Mouse (Mus musculus): ENCODE results near the gene Ugt1a7c. TPM values are rescaled to one million over a fixed set of nuclear protein-coding genes. Genes with fewer than 3 reads are reported as not detected.
"Not testable (repeated sequence)": the region's sequence is repeated elsewhere in the genome, so short reads cannot be mapped to it uniquely, and the experiment has no call there.

Gene Ugt1a7c
- not detected for polyA plus RNA-seq (2012; fragmentation: generic; extraction: Trizol)
- long read RNA-seq, experiment 1, result 0 reads
- long read RNA-seq, experiment 2, result 0 reads

GRCm38 (mm10) chr1:88094941-88095492, at the start of gene Ugt1a7c:
Ugt1a7c (plus strand) TSS chr1:88095062.
- Histone ChIP-seq H3K4me3 (ENCODE audit: insufficient read depth, poor library complexity, severe bottlenecking) (no peak within 1 kb of the TSS), H3K27me3 (ENCODE audit: control insufficient read depth, insufficient read depth, insufficient read length) (peaks cover 5% of the 10 kb centered on the region), H3K36me3 (ENCODE audit: control insufficient read depth, insufficient read depth) (no peaks in the 10 kb centered on the region), H3K79me2 (ENCODE audit: control insufficient read depth, insufficient read depth) (no peaks in the 10 kb centered on the region), H3K79me3 (ENCODE audit: low read depth) (no peaks in the 10 kb centered on the region), H3ac (ENCODE audit: control insufficient read depth, insufficient read length, low read depth) (no peak within 1 kb of the TSS)
- no peak for TF ChIP-seq CEBPB (IDR thresholded peaks at IDR 0.05; ENCODE audit: low read depth)
- no peak for TF ChIP-seq USF1 (IDR thresholded peaks at IDR 0.05; ENCODE audit: low read depth)
- TF ChIP-seq MYOG (IDR thresholded peaks at IDR 0.05; ENCODE audit: control insufficient read depth, extremely low read depth, insufficient read length), result no peak
- no peak for TF ChIP-seq MYOD1 (IDR thresholded peaks at IDR 0.05; ENCODE audit: control insufficient read depth, insufficient read length, low read depth)
- TF ChIP-seq FOSL1 (IDR thresholded peaks at IDR 0.05; ENCODE audit: insufficient read depth, low read length, poor library complexity, severe bottlenecking), result no peak
- TF ChIP-seq MAX (IDR thresholded peaks at IDR 0.05), result no peak
- TF ChIP-seq CTCF (IDR thresholded peaks at IDR 0.05; ENCODE audit: control insufficient read depth, insufficient read depth, insufficient read length), result no peak

GRCm38 (mm10) chr1:88047408-88047807, 47.5 kb upstream of the Ugt1a7c start:
- not testable (repeated sequence) for H3K27me3 ChIP-seq (ENCODE audit: control insufficient read depth, insufficient read depth, insufficient read length); H3K36me3 ChIP-seq (ENCODE audit: control insufficient read depth, insufficient read depth); H3K79me2 ChIP-seq (ENCODE audit: control insufficient read depth, insufficient read depth); H3K4me3 ChIP-seq (ENCODE audit: insufficient read depth, poor library complexity, severe bottlenecking); H3ac ChIP-seq (ENCODE audit: control insufficient read depth, insufficient read length, low read depth); H3K79me3 ChIP-seq (ENCODE audit: low read depth)

GRCm38 (mm10) chr1:88055088-88055487, 39.8 kb upstream of the Ugt1a7c start, which contains the start of gene Ugt1a10:
Ugt1a10 (plus strand) TSS chr1:88055388.
- H3K79me2 ChIP-seq (ENCODE audit: control insufficient read depth, insufficient read depth), result no peaks in the 10 kb centered on the region

GRCm38 (mm10) chr1:88066472-88067102, 28.3 kb upstream of the Ugt1a7c start:
- not testable (repeated sequence) for H3K27me3 ChIP-seq (ENCODE audit: control insufficient read depth, insufficient read depth, insufficient read length); H3K79me2 ChIP-seq (ENCODE audit: control insufficient read depth, insufficient read depth); H3K36me3 ChIP-seq (ENCODE audit: control insufficient read depth, insufficient read depth); H3K79me3 ChIP-seq (ENCODE audit: low read depth); H3K4me3 ChIP-seq (ENCODE audit: insufficient read depth, poor library complexity, severe bottlenecking); H3ac ChIP-seq (ENCODE audit: control insufficient read depth, insufficient read length, low read depth)

More at GRCm38 (mm10) chr1:88055088-88055487, 39.8 kb upstream of the Ugt1a7c start, which contains the start of gene Ugt1a10:
- H3K36me3 ChIP-seq (ENCODE audit: control insufficient read depth, insufficient read depth), result no peaks in the 10 kb centered on the region
- TF ChIP-seq MYOG (IDR thresholded peaks at IDR 0.05; ENCODE audit: control insufficient read depth, extremely low read depth, insufficient read length) (no peak), CEBPB (IDR thresholded peaks at IDR 0.05; ENCODE audit: low read depth) (no peak), CTCF (IDR thresholded peaks at IDR 0.05; ENCODE audit: control insufficient read depth, insufficient read depth, insufficient read length) (no peak)
- H3ac ChIP-seq (ENCODE audit: control insufficient read depth, insufficient read length, low read depth), result no peak within 1 kb of the TSS
- peaks cover 3% of the 10 kb centered on the region for H3K27me3 ChIP-seq (ENCODE audit: control insufficient read depth, insufficient read depth, insufficient read length)
- H3K4me3 ChIP-seq (ENCODE audit: insufficient read depth, poor library complexity, severe bottlenecking), result no peak within 1 kb of the TSS
- H3K79me3 ChIP-seq (ENCODE audit: low read depth), result no peaks in the 10 kb centered on the region

- no peak within 1 kb of the TSS for H3ac ChIP-seq (ENCODE audit: control insufficient read depth, insufficient read length, low read depth)
- H3K4me3 ChIP-seq (ENCODE audit: insufficient read depth, poor library complexity, severe bottlenecking), result no peak within 1 kb of the TSS
- no peaks in the 10 kb centered on the region for H3K27me3 ChIP-seq (ENCODE audit: control insufficient read depth, insufficient read depth, insufficient read length)
- TF ChIP-seq CTCF (IDR thresholded peaks at IDR 0.05; ENCODE audit: control insufficient read depth, insufficient read depth, insufficient read length) (no peak), USF1 (IDR thresholded peaks at IDR 0.05; ENCODE audit: low read depth) (no peak), FOSL1 (IDR thresholded peaks at IDR 0.05; ENCODE audit: insufficient read depth, low read length, poor library complexity, severe bottlenecking) (no peak), MYOD1 (IDR thresholded peaks at IDR 0.05; ENCODE audit: control insufficient read depth, insufficient read length, low read depth) (no peak), CEBPB (IDR thresholded peaks at IDR 0.05; ENCODE audit: low read depth) (no peak), MAX (IDR thresholded peaks at IDR 0.05) (no peak), MYOG (IDR thresholded peaks at IDR 0.05; ENCODE audit: control insufficient read depth, extremely low read depth, insufficient read length) (no peak)
- H3K79me2 ChIP-seq (ENCODE audit: control insufficient read depth, insufficient read depth), result no peaks in the 10 kb centered on the region
- H3K79me3 ChIP-seq (ENCODE audit: low read depth), result no peaks in the 10 kb centered on the region
- H3K36me3 ChIP-seq (ENCODE audit: control insufficient read depth, insufficient read depth), result no peaks in the 10 kb centered on the region
These were observed 24.4 kb upstream of the Ugt1a7c start, which contains the start of gene Ugt1a9 for GRCm38 (mm10) chr1:88070495-88070894. Ugt1a9 (plus strand) TSS chr1:88070800.

GRCm38 (mm10) chr1:88070902-88071301, 24.0 kb upstream of the Ugt1a7c start:
- H3K4me3 ChIP-seq (ENCODE audit: insufficient read depth, poor library complexity, severe bottlenecking), result no peak overlapping the region
- H3K36me3 ChIP-seq (ENCODE audit: control insufficient read depth, insufficient read depth), result no peaks in the 10 kb centered on the region
- TF ChIP-seq MYOD1 (IDR thresholded peaks at IDR 0.05; ENCODE audit: control insufficient read depth, insufficient read length, low read depth) (no peak), MYOG (IDR thresholded peaks at IDR 0.05; ENCODE audit: control insufficient read depth, extremely low read depth, insufficient read length) (no peak), USF1 (IDR thresholded peaks at IDR 0.05; ENCODE audit: low read depth) (no peak), MAX (IDR thresholded peaks at IDR 0.05) (no peak), CEBPB (IDR thresholded peaks at IDR 0.05; ENCODE audit: low read depth) (no peak), FOSL1 (IDR thresholded peaks at IDR 0.05; ENCODE audit: insufficient read depth, low read length, poor library complexity, severe bottlenecking) (no peak), CTCF (IDR thresholded peaks at IDR 0.05; ENCODE audit: control insufficient read depth, insufficient read depth, insufficient read length) (no peak)
- H3K27me3 ChIP-seq (ENCODE audit: control insufficient read depth, insufficient read depth, insufficient read length), result no peaks in the 10 kb centered on the region
- no peaks in the 10 kb centered on the region for H3K79me3 ChIP-seq (ENCODE audit: low read depth)
- H3K79me2 ChIP-seq (ENCODE audit: control insufficient read depth, insufficient read depth), result no peaks in the 10 kb centered on the region
- H3ac ChIP-seq (ENCODE audit: control insufficient read depth, insufficient read length, low read depth), result no peak overlapping the region

Data from C2C12 (cell line).